ENCODE assay signal across 8 mouse cellular contexts in the genomic region with DNA sequence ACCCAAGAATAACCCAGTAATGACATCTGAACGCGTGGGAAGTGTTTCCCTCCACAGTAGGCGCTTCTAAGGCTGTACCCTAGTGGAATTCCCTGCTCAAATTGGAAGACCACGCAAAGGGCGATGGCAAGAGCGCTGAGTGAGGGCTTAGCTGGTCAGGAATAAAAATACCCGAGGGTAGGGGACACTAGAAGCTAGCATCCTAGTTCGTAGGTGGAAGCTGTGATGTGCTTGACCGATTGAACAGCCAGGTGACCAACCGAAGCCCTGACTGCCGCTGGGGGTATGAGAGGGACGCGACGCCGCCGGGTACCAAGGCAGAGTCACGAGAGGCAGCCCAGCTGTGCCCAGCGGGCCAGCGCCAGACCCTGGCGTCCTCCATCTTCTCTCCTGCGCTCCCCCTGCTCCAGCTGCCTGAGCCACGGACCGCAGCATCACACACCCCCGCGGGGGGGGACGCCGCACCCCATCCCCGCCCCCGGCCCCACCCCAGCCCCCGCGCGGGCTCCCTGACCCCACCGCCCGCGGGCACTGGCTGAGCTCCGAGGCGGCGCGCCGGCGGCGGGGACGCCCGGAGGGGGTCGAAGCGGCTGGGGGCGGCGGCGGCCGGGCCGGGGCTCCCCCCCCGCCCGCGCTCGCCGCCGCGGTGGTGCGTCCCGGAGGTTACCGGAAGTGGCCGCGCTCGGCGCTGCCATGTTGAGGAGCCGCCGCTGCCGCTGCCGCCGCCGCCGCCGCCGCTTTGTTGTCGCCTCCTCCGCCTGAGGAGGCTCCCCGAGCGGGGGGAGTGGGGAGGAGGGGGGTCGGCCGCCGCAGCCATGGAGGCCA. TPM values are rescaled to one million over a fixed set of nuclear protein-coding genes. Genes with fewer than 3 reads are reported as not detected.
DNase-seq lines count a peak whose midpoint lies in the region; ATAC-seq and TF ChIP-seq lines count a peak whose summit lies in the region.

Gene Vezf1 (plus strand): TSS at position 694 of the 825 bp plus-strand sequence.

- peak; percentile 71 for ATAC-seq in Patski
- ATAC-seq in hindbrain, embryonic 11.5 days (ENCODE audit: low FRiP score), result peak; percentile 85

- CTCF ChIA-PET in Patski (lab: Charles Lee), result interaction anchor here (0.7 to 1.8 kb wide), 4 partner anchors 9 to 129 kb away, joined by 3 to 6 read pairs (median 4); no protein-coding TSS in a partner anchor

- in situ Hi-C loops in Patski (cut with MboI; ENCODE audit: low pct_unique_long_range_greater_than_20kb), result no loop called here

- TF ChIP-seq CTCF in Patski (IDR thresholded peaks at IDR 0.05), result no peak

- peak within 1 kb of the TSS; percentile 100 for H3K9ac ChIP-seq in hindbrain, embryonic 11.5 days (ENCODE audit: low read depth, low read length)

- peak within 1 kb of the TSS; percentile 66 for H3K4me2 ChIP-seq in hindbrain, embryonic 11.5 days (replicated peaks; ENCODE audit: low read depth, low read length)

- H3K4me3 ChIP-seq in hindbrain, embryonic 11.5 days (ENCODE audit: low read depth, low read length), result peak within 1 kb of the TSS; percentile 97

- no peaks in the 10 kb centered on the region for H3K9me3 ChIP-seq in hindbrain, embryonic 11.5 days (ENCODE audit: control insufficient read depth, low read length)

- no peak for DNase-seq in Patski (ENCODE audit: low read depth, low spot score)
- DNase-seq in cerebellum, postnatal 14 days, result peak; percentile 83
- DNase-seq in frontal cortex, postnatal 14 days (ENCODE audit: low spot score in 2 of 2), result peak; percentile 41 to 60
- peak; percentile 86 for DNase-seq in hindbrain, embryonic 11.5 days (ENCODE audit: low spot score)
- peak; percentile 50 to 54 for DNase-seq in layer of hippocampus, postnatal 25 days (ENCODE audit: extremely low spot score in 1 of 2, low spot score in 1 of 2)
- peak; percentile 80 for DNase-seq in lung, postnatal 14 days
- DNase-seq in ovary, postnatal 36 days (ENCODE audit: low spot score), result peak; percentile 82
- DNase-seq in thymus, postnatal 14 days, result peak; percentile 89

- 0 out of 2 replicates have a peak, but pooled peaks cover 6% of the 10 kb centered on the region for H3K4me1 ChIP-seq in hindbrain, embryonic 11.5 days (replicated peaks; ENCODE audit: control insufficient read depth, insufficient read depth, low read length)

- no peaks in the 10 kb centered on the region for H3K36me3 ChIP-seq in hindbrain, embryonic 11.5 days (ENCODE audit: control insufficient read depth, insufficient read depth, low read length)

- H3K27ac ChIP-seq in hindbrain, embryonic 11.5 days (ENCODE audit: low read depth, low read length), result peak within 1 kb of the TSS; percentile 99

- WGBS in hindbrain, embryonic 11.5 days, result 0% methylated on average over 17 of the region's 81 CpGs

- H3K27me3 ChIP-seq in Patski, result no peaks in the 10 kb centered on the region
- no peaks in the 10 kb centered on the region for H3K27me3 ChIP-seq in hindbrain, embryonic 11.5 days (ENCODE audit: control insufficient read depth, insufficient read depth, low read length)

- POLR2A ChIA-PET in Patski (lab: Charles Lee), result interaction anchor here (0.5 to 3.1 kb wide), 7 partner anchors 10 to 1125 kb away, joined by 3 to 20 read pairs (median 4); no protein-coding TSS in a partner anchor

RNA-seq across cellular contexts. Expression of gene Vezf1, which starts in this region (rescaled TPM):
- polyA plus RNA-seq in Patski (2021), result 56.7 TPM
- polyA plus RNA-seq in hindbrain, embryonic 11.5 days (2014; fragmentation: Nextera tagmentation; extraction: Ambion mirVana), result 77.7 and 80.7 TPM in 2 replicates
- 10 to 100 TPM; 22.1 TPM for total RNA-seq in layer of hippocampus, postnatal 25 days (2021)
